Mouse (Mus musculus) intestine, postnatal 0 days (tissue): ENCODE measurements around the gene G6pc3. TPM values are rescaled to one million over a fixed set of nuclear protein-coding genes. Genes with fewer than 3 reads are reported as not detected.

Source experiments
- ATAC-seq: fragments of 200-750 bp; cut with Nextera tagmentation; 2 replicates; pipeline ENCODE4 v1.8.0; 2017; ENCODE audit warnings: mild to moderate bottlenecking, moderate TSS enrichment, moderate library complexity
- H3K27ac ChIP-seq: fragments of 300-500 bp; sonication (generic); 2 replicates; pipeline ENCODE4 v1.5.1; 2014; ENCODE audit warnings: mild to moderate bottlenecking, low read depth, low read length, moderate library complexity
- H3K27me3 ChIP-seq: fragments of 300-500 bp; sonication (generic); replicated peaks from 2 replicates; pipeline ENCODE4 v1.6.1; 2014; ENCODE audit warnings: low read length, mixed read lengths; ENCODE audit not compliant: control insufficient read depth, insufficient read depth
- H3K36me3 ChIP-seq: fragments of 300-500 bp; sonication (generic); 2 replicates; pipeline ENCODE4 v1.6.1; 2014; ENCODE audit warnings: mild to moderate bottlenecking, moderate library complexity; ENCODE audit not compliant: control insufficient read depth, insufficient read depth
- H3K4me1 ChIP-seq: fragments of 300-500 bp; sonication (generic); replicated peaks from 2 replicates; pipeline ENCODE4 v1.6.1; 2014; ENCODE audit warnings: antibody characterized with exemption, low read length, mixed read lengths; ENCODE audit not compliant: control insufficient read depth, insufficient read depth
- H3K4me2 ChIP-seq: fragments of 300-500 bp; sonication (generic); replicated peaks from 2 replicates; pipeline ENCODE4 v1.6.1; 2014; ENCODE audit warnings: low read depth, mild to moderate bottlenecking, moderate library complexity
- H3K4me3 ChIP-seq: fragments of 300-500 bp; sonication (generic); 2 replicates; pipeline ENCODE4 v1.5.1; 2014; ENCODE audit warnings: low read depth, low read length
- H3K9ac ChIP-seq: fragments of 300-500 bp; sonication (generic); 2 replicates; pipeline ENCODE4 v1.6.1; 2014; ENCODE audit warnings: mild to moderate bottlenecking, low read depth, low read length
- H3K9me3 ChIP-seq: fragments of 300-500 bp; sonication (generic); 2 replicates; pipeline ENCODE4 v1.6.1; 2016; ENCODE audit warnings: mixed run types; ENCODE audit not compliant: control insufficient read depth
- CTCF ChIP-seq: sonication (generic); IDR thresholded peaks from 2 replicates; pipeline ENCODE4 v1.5.1; 2016; ENCODE audit warnings: low read depth, mild to moderate bottlenecking, control low read depth, antibody characterized with exemption, moderate library complexity
- WGBS: fragments of 180-500 bp; shearing (Covaris S2); extraction: QIAGEN DNeasy Blood & Tissue Kit; methylation state at CpG from one replicate; pipeline ENCODE4 v1.1.7; 2014; 5-methylcytosine and 5-hydroxymethylcytosine counted together
- polyA plus RNA-seq: library from polyadenylated mRNA; unstranded; fragments of >200 nt; fragmentation: Nextera tagmentation; extraction: Ambion mirVana; gene quantifications from 2 replicates; pipeline ENCODE4 v1.2.1, GENCODE M21; 2015

The G6pc3 gene
- polyA plus RNA-seq, 1 experiment from 2014 or later, result 20.4 TPM

- Histone ChIP-seq H3K4me2 (peak overlapping the region; percentile 79), H3K9me3 (no peaks in the 10 kb centered on the region), H3K36me3 (peaks cover 2% of the 10 kb centered on the region; the same call in 1 of the 2 replicates), H3K27ac (peak overlapping the region; percentile 75), H3K4me3 (peak overlapping the region; percentile 42; the same call in 1 of the 2 replicates), H3K27me3 (no peaks in the 10 kb centered on the region), H3K4me1 (peaks cover 36% of the 10 kb centered on the region), H3K9ac (0 out of 2 replicates have a peak overlapping the region, but pooled peaks have one; percentile 45)
- no peak for TF ChIP-seq CTCF
- no peak for ATAC-seq
- WGBS, result 50% methylated on average over 14 of the region's 14 CpGs
Observed at GRCm38 (mm10) chr11:102219247-102219993, 30.0 kb downstream of the G6pc3 start.

- Histone ChIP-seq H3K9ac (no peak overlapping the region), H3K9me3 (no peaks in the 10 kb centered on the region), H3K4me1 (peaks cover 36% of the 10 kb centered on the region), H3K4me3 (no peak overlapping the region), H3K4me2 (no peak overlapping the region), H3K27me3 (no peaks in the 10 kb centered on the region), H3K27ac (0 out of 2 replicates have a peak overlapping the region, but pooled peaks have one; percentile 75), H3K36me3 (peaks cover 2% of the 10 kb centered on the region; the same call in 1 of the 2 replicates)
- no peak for ATAC-seq
- no peak for TF ChIP-seq CTCF
- 45% methylated on average over 4 of the region's 4 CpGs for WGBS
Observed at GRCm38 (mm10) chr11:102219994-102220346, 30.6 kb downstream of the G6pc3 start.

- H3K9me3 ChIP-seq, result no peaks in the 10 kb centered on the region
- H3K9ac ChIP-seq, result no peak overlapping the region
- no peak for ATAC-seq
- no peak for TF ChIP-seq CTCF
- peaks cover 36% of the 10 kb centered on the region for H3K4me1 ChIP-seq
- H3K27ac ChIP-seq, result no peak overlapping the region; the same call in 1 of the 2 replicates
- peaks cover 5% of the 10 kb centered on the region; the same call in 1 of the 2 replicates for H3K36me3 ChIP-seq
- no peaks in the 10 kb centered on the region for H3K27me3 ChIP-seq
- H3K4me2 ChIP-seq, result no peak overlapping the region
- WGBS, result 50% methylated on average over 6 of the region's 6 CpGs
- H3K4me3 ChIP-seq, result no peak overlapping the region
Observed at GRCm38 (mm10) chr11:102220451-102220850, 31.0 kb downstream of the G6pc3 start.

DNA sequence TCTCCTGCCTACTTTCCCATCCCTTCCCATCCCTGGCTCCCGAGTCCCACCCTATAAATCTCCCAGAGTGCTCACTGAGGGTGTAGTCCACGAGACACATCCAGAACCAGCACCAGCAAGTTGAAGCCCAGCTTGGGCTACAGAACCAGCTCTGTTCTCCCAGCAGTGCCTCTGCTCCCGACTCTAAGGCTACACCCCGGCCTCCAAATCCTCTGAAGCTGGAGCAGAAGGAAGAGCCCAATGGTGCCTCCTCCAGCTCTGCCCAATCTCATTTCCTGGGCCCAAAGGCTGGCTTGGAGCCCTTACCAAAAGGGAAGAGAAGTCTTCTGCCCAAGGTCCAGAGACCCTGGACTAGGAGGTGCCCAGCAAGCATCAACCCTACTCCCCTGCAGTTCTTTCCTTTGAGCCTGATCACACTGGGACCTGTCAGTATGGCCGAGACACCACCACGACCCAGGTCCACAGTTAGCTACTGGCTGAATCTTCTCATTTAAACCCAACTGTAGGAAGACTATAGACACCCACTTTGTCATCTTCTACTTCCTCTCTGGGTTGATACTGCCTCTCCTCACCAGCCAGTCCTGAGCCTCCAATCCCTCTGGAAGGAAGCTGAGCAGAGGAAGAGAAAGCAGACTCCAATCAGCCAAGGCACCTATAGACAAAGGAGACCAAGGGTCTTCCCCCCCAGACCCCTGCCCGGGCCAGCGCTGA is 32.0 kb downstream of the G6pc3 start:
- WGBS, result 82% methylated on average over 8 of the region's 8 CpGs
- TF ChIP-seq CTCF, result no peak
- H3K9ac ChIP-seq, result no peak overlapping the region
- no peak overlapping the region for H3K4me2 ChIP-seq
- ATAC-seq, result no peak
- no peak overlapping the region for H3K4me3 ChIP-seq
- H3K9me3 ChIP-seq, result no peaks in the 10 kb centered on the region
- H3K27me3 ChIP-seq, result no peaks in the 10 kb centered on the region
- peaks cover 7% of the 10 kb centered on the region; the same call in 1 of the 2 replicates for H3K36me3 ChIP-seq
- no peak overlapping the region for H3K27ac ChIP-seq
- H3K4me1 ChIP-seq, result peaks cover 29% of the 10 kb centered on the region

GRCm38 (mm10) chr11:102221954-102222351 is 32.5 kb downstream of the G6pc3 start:
- Histone ChIP-seq H3K4me3 (no peak overlapping the region), H3K9me3 (no peaks in the 10 kb centered on the region), H3K27ac (no peak overlapping the region), H3K36me3 (peaks cover 7% of the 10 kb centered on the region; the same call in 1 of the 2 replicates), H3K4me2 (no peak overlapping the region), H3K27me3 (no peaks in the 10 kb centered on the region), H3K4me1 (peaks cover 29% of the 10 kb centered on the region), H3K9ac (no peak overlapping the region)
- TF ChIP-seq CTCF, result no peak
- no peak for ATAC-seq
- 63% methylated on average over 8 of the region's 8 CpGs for WGBS

DNA sequence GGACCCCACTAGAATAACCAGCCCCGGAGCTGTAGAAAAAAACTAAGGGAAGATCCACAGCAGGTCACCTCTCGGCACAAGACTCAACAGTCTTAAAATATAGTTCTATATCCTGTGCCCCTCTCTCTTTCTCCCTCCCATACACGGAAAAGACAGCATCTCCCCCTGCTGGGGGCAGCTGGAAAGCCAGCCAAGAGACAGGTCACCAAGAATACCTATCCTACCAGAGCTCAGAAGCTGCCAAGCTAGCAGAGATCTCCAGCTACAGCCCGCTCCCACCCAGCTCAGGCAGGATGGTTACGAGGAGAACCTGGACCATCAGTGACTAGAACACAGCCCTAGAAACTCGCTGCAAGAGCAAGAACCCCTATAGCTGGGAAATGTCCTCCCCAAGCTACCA is 33.7 kb downstream of the G6pc3 start:
- Histone ChIP-seq H3K36me3 (peaks cover 7% of the 10 kb centered on the region; the same call in 1 of the 2 replicates), H3K9ac (no peak overlapping the region), H3K27ac (no peak overlapping the region), H3K4me3 (no peak overlapping the region), H3K4me1 (peaks cover 24% of the 10 kb centered on the region), H3K4me2 (no peak overlapping the region), H3K9me3 (no peaks in the 10 kb centered on the region), H3K27me3 (no peaks in the 10 kb centered on the region)
- no peak for ATAC-seq
- 48% methylated on average over 6 of the region's 6 CpGs for WGBS
- peak; percentile 78 for TF ChIP-seq CTCF
